Mouse (Mus musculus) limb, embryonic 12.5 days (tissue): ENCODE measurements around the gene Ccdc24. TPM values are rescaled to one million over a fixed set of nuclear protein-coding genes. Genes with fewer than 3 reads are reported as not detected.
A peak's percentile ranks its signal among the peaks of the same experiment; 100 is the strongest.

ENCODE experiments used
- ATAC-seq: fragments of 200-750 bp; cut with Nextera tagmentation; 2 replicates; pipeline ENCODE4 v1.8.0; 2017; ENCODE audit warnings: low read depth, moderate TSS enrichment; ENCODE audit not compliant: insufficient number of reproducible peaks, insufficient read depth, low FRiP score, low TSS enrichment
- H3K27ac ChIP-seq: fragments of 300-500 bp; sonication (generic); 2 replicates; pipeline ENCODE4 v1.5.1; 2016; ENCODE audit warnings: mild to moderate bottlenecking, moderate library complexity
- H3K27me3 ChIP-seq: fragments of 300-500 bp; sonication (generic); 2 replicates; pipeline ENCODE4 v1.6.1; 2016; ENCODE audit warnings: mild to moderate bottlenecking, moderate library complexity
- H3K36me3 ChIP-seq: fragments of 300-500 bp; sonication (generic); 2 replicates; pipeline ENCODE4 v1.6.1; 2016; ENCODE audit warnings: mild to moderate bottlenecking, moderate library complexity
- H3K4me1 ChIP-seq: fragments of 300-500 bp; sonication (generic); replicated peaks from 2 replicates; pipeline ENCODE4 v1.6.1; 2016
- H3K4me2 ChIP-seq: fragments of 300-500 bp; sonication (generic); 2 replicates; pipeline ENCODE4 v1.6.1; 2016; ENCODE audit warnings: mild to moderate bottlenecking, moderate library complexity
- H3K4me3 ChIP-seq: fragments of 300-500 bp; sonication (generic); replicated peaks from 2 replicates; pipeline ENCODE4 v1.5.1; 2016; ENCODE audit warnings: mild to moderate bottlenecking
- H3K9ac ChIP-seq: fragments of 300-500 bp; sonication (generic); replicated peaks from 2 replicates; pipeline ENCODE4 v1.6.1; 2016; ENCODE audit warnings: mild to moderate bottlenecking, moderate library complexity
- H3K9me3 ChIP-seq: fragments of 300-500 bp; sonication (generic); 2 replicates; pipeline ENCODE4 v1.6.1; 2016; ENCODE audit warnings: mild to moderate bottlenecking, moderate library complexity
- WGBS: fragments of 180-500 bp; shearing (Covaris S2); methylation state at CpG from one replicate; pipeline ENCODE4 v1.1.7; 2016; 5-methylcytosine and 5-hydroxymethylcytosine counted together
- polyA plus RNA-seq: library from polyadenylated mRNA; unstranded; fragments of >200 nt; fragmentation: Nextera tagmentation; extraction: Ambion mirVana; gene quantifications from 2 replicates; pipeline ENCODE4 v1.2.1, GENCODE M21; 2016

Ccdc24 gene
- polyA plus RNA-seq, 1 experiment from 2014 or later, result 2.7 TPM

DNA sequence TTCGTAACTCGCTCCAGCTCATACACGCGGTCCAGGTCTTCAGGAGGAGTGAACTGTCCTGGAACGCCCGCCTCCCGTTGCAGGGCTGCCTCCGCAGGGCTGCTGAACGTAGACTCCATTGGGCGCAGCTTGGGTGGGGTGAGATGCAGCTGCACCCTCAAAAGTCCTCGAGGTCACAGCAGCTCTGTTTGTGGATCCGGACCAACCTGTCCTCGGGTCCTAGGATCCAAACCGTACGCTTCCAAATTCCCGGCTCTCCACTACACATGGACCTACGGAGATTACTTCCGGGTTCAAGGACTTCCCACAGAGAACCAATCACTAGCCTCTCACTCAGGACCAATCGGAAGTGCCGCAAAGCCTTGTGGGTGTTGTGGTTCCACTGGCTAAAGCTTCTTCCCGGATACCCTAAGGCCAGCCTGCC is 19.4 kb upstream of the Ccdc24 start, which contains the start of gene Dph2:
Dph2 (minus strand) TSS at position 295 of the 424 bp plus-strand sequence.
- Histone ChIP-seq H3K9me3 (no peaks in the 10 kb centered on the region), H3K4me3 (peak within 1 kb of the TSS; percentile 77), H3K4me2 (peak within 1 kb of the TSS; percentile 85), H3K9ac (peak within 1 kb of the TSS; percentile 62), H3K27ac (no peak within 1 kb of the TSS), H3K4me1 (peaks cover 14% of the 10 kb centered on the region), H3K36me3 (peaks cover 45% of the 10 kb centered on the region), H3K27me3 (no peaks in the 10 kb centered on the region)
- peak; percentile 78 for ATAC-seq
- WGBS, result under 1% methylated on average over 21 of the region's 21 CpGs

GRCm38 (mm10) chr4:117890750-117891149 is 18.4 kb upstream of the Ccdc24 start:
- ATAC-seq, result no peak
- H3K4me2 ChIP-seq, result peak overlapping the region; percentile 85
- peak overlapping the region; percentile 77 for H3K4me3 ChIP-seq
- H3K9ac ChIP-seq, result 0 out of 2 replicates have a peak overlapping the region, but pooled peaks have one; percentile 62
- no peaks in the 10 kb centered on the region for H3K9me3 ChIP-seq
- WGBS, result 86% methylated on average over 8 of the region's 8 CpGs
- peaks cover 35% of the 10 kb centered on the region for H3K36me3 ChIP-seq
- peaks cover 24% of the 10 kb centered on the region for H3K4me1 ChIP-seq
- no peaks in the 10 kb centered on the region for H3K27me3 ChIP-seq
- no peak overlapping the region for H3K27ac ChIP-seq

DNA sequence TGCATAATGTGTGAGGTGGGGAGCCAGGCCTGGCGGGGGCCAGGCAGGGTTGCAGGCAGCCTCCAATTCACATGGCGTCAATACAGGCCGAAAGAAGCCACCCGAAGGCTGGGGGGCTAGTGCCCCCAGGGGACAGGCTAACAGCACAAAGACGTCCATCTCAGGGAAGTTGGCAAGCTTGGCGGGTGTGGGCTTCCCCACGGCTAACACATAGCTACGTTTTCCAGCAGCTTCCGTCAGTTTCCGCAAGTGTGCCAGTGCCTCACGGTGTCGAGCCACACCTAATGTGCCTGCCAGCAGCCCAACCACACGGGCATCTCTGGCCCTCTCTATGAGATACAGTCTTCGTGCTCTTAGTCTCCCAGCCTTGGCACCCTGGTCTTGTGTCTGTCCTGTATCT is 17.7 kb upstream of the Ccdc24 start:
- no peak overlapping the region for H3K4me3 ChIP-seq
- no peak for ATAC-seq
- whole genome bisulfite sequencing, result 88% methylated on average over 14 of the region's 14 CpGs

DNA sequence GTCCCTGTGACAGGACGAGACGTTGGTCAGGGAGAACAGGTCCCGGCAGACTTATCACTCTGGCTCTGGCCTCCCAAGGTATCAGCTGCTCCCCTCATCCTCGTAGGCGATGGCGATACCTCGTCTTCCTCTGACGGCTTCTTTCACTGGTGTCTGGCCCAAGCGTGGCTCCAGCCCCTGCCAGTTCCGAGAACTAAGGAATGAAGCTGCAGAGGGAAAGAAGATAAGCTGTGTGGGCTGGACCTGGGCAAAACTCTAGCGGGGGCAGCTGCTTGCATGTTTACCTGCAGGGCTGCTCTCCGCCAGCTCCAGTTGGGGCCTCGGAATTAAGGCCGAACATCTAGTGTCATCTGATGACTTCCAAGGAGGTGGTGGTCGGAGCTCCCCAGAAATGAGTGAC is 17.1 kb upstream of the Ccdc24 start:
- Histone ChIP-seq H3K36me3 (peaks cover 35% of the 10 kb centered on the region), H3K27ac (no peak overlapping the region), H3K4me3 (no peak overlapping the region), H3K9ac (no peak overlapping the region), H3K4me2 (no peak overlapping the region), H3K27me3 (no peaks in the 10 kb centered on the region), H3K4me1 (peaks cover 24% of the 10 kb centered on the region), H3K9me3 (no peaks in the 10 kb centered on the region)
- WGBS, result 91% methylated on average over 15 of the region's 15 CpGs
- no peak for ATAC-seq

More for the DNA sequence above, 17.7 kb upstream of the Ccdc24 start:
- Histone ChIP-seq H3K27me3 (no peaks in the 10 kb centered on the region), H3K36me3 (peaks cover 35% of the 10 kb centered on the region), H3K9me3 (no peaks in the 10 kb centered on the region), H3K27ac (no peak overlapping the region), H3K4me1 (peaks cover 24% of the 10 kb centered on the region), H3K4me2 (no peak overlapping the region), H3K9ac (no peak overlapping the region)

GRCm38 (mm10) chr4:117887920-117888319 is 15.6 kb upstream of the Ccdc24 start:
- H3K9ac ChIP-seq, result no peak overlapping the region
- no peak for ATAC-seq
- H3K4me3 ChIP-seq, result no peak overlapping the region; the same call in 1 of the 2 replicates
- peak overlapping the region; percentile 90 for H3K4me2 ChIP-seq
- H3K9me3 ChIP-seq, result no peaks in the 10 kb centered on the region
- H3K27ac ChIP-seq, result no peak overlapping the region
- no peaks in the 10 kb centered on the region for H3K27me3 ChIP-seq
- WGBS, result 72% methylated on average over 2 of the region's 2 CpGs
- peaks cover 32% of the 10 kb centered on the region for H3K36me3 ChIP-seq
- peaks cover 33% of the 10 kb centered on the region for H3K4me1 ChIP-seq

DNA sequence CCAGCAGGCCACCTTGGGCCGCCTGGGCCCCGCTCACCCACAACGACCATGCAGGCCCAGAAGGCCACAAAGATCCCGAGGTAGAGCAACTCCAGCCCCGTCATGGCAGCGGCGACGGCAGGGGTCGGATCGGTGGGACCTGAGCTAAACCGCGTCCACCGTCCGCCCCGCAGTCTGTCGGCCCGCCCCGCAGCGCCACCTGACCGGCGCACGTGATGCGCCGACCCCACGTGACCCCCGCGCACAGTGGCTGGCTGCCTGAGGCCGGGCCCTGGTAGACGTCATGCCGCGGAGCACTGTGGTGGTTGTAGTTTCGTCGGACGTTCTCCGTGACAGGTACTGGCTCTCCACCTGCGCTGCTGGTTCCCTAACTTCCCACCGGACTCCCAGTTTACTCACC is 14.8 kb upstream of the Ccdc24 start, which contains the start of gene Atp6v0b:
Atp6v0b (minus strand) TSS at position 201 of the 400 bp plus-strand sequence.
- ATAC-seq, result peak; percentile 82
- Histone ChIP-seq H3K36me3 (peaks cover 32% of the 10 kb centered on the region), H3K4me3 (peak within 1 kb of the TSS; percentile 90), H3K27me3 (no peaks in the 10 kb centered on the region), H3K9me3 (no peaks in the 10 kb centered on the region), H3K4me1 (peaks cover 37% of the 10 kb centered on the region), H3K9ac (peak within 1 kb of the TSS; percentile 76), H3K4me2 (peak within 1 kb of the TSS; percentile 90), H3K27ac (0 out of 2 replicates have a peak within 1 kb of the TSS, but pooled peaks have one; percentile 53)
- WGBS, result 0% methylated on average over 37 of the region's 37 CpGs

GRCm38 (mm10) chr4:117886644-117887043 is 14.3 kb upstream of the Ccdc24 start:
- Histone ChIP-seq H3K4me1 (peaks cover 40% of the 10 kb centered on the region), H3K27me3 (no peaks in the 10 kb centered on the region), H3K27ac (0 out of 2 replicates have a peak overlapping the region, but pooled peaks have one; percentile 53), H3K36me3 (peaks cover 33% of the 10 kb centered on the region), H3K9ac (peak overlapping the region; percentile 76), H3K4me2 (peak overlapping the region; percentile 90), H3K9me3 (no peaks in the 10 kb centered on the region), H3K4me3 (peak overlapping the region; percentile 90)
- 3% methylated on average over 24 of the region's 24 CpGs for WGBS
- ATAC-seq, result no peak

- H3K36me3 ChIP-seq, result peaks cover 40% of the 10 kb centered on the region
- H3K9ac ChIP-seq, result no peak overlapping the region; the same call in 1 of the 2 replicates
- ATAC-seq, result no peak
- 84% methylated on average over 9 of the region's 9 CpGs for WGBS
- peak overlapping the region; percentile 90 for H3K4me3 ChIP-seq
- peaks cover 39% of the 10 kb centered on the region for H3K4me1 ChIP-seq
- peak overlapping the region; percentile 90 for H3K4me2 ChIP-seq
- no peaks in the 10 kb centered on the region for H3K9me3 ChIP-seq
- no peaks in the 10 kb centered on the region for H3K27me3 ChIP-seq
- H3K27ac ChIP-seq, result no peak overlapping the region
These were observed 13.6 kb upstream of the Ccdc24 start for GRCm38 (mm10) chr4:117885994-117886393.

- H3K4me1 ChIP-seq, result peaks cover 35% of the 10 kb centered on the region
These were observed 12.7 kb upstream of the Ccdc24 start for GRCm38 (mm10) chr4:117885093-117885492.

DNA sequence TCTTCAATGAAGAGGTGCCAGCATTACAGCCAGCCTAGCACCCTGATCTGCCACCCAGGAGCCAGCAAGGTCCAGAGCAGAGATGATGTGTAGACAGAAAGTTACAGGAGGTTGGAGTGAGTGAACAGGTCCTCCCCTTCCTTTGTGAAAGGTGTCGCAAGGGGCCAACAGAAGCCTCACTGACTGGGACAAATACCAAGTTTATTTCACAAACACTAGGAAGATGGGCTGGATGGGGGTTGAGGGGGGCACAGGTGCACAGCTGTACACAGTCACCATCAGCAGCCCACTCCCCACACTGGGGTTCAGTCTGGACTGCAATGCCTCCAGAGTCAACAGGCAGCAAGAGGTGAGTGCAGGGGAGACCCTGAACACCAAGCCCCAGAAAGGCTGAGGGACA is 11.8 kb upstream of the Ccdc24 start:
- peak overlapping the region; percentile 86 for H3K4me2 ChIP-seq
- H3K9ac ChIP-seq, result peak overlapping the region; percentile 95; the same call in 1 of the 2 replicates
- no peaks in the 10 kb centered on the region for H3K9me3 ChIP-seq
- H3K27ac ChIP-seq, result no peak overlapping the region
- WGBS, result 92% methylated on average over 1 of the region's 1 CpGs
- peak overlapping the region; percentile 84 for H3K4me3 ChIP-seq
- H3K27me3 ChIP-seq, result no peaks in the 10 kb centered on the region
- peaks cover 47% of the 10 kb centered on the region for H3K36me3 ChIP-seq
- ATAC-seq, result no peak
- peaks cover 35% of the 10 kb centered on the region for H3K4me1 ChIP-seq

More at GRCm38 (mm10) chr4:117885093-117885492, 12.7 kb upstream of the Ccdc24 start:
- no peak overlapping the region for H3K4me3 ChIP-seq
- H3K36me3 ChIP-seq, result peaks cover 47% of the 10 kb centered on the region
- H3K27me3 ChIP-seq, result no peaks in the 10 kb centered on the region
- no peak overlapping the region for H3K4me2 ChIP-seq
- H3K9ac ChIP-seq, result no peak overlapping the region
- no peaks in the 10 kb centered on the region for H3K9me3 ChIP-seq
- no peak overlapping the region for H3K27ac ChIP-seq
- no peak for ATAC-seq
- WGBS, result 93% methylated on average over 10 of the region's 10 CpGs

DNA sequence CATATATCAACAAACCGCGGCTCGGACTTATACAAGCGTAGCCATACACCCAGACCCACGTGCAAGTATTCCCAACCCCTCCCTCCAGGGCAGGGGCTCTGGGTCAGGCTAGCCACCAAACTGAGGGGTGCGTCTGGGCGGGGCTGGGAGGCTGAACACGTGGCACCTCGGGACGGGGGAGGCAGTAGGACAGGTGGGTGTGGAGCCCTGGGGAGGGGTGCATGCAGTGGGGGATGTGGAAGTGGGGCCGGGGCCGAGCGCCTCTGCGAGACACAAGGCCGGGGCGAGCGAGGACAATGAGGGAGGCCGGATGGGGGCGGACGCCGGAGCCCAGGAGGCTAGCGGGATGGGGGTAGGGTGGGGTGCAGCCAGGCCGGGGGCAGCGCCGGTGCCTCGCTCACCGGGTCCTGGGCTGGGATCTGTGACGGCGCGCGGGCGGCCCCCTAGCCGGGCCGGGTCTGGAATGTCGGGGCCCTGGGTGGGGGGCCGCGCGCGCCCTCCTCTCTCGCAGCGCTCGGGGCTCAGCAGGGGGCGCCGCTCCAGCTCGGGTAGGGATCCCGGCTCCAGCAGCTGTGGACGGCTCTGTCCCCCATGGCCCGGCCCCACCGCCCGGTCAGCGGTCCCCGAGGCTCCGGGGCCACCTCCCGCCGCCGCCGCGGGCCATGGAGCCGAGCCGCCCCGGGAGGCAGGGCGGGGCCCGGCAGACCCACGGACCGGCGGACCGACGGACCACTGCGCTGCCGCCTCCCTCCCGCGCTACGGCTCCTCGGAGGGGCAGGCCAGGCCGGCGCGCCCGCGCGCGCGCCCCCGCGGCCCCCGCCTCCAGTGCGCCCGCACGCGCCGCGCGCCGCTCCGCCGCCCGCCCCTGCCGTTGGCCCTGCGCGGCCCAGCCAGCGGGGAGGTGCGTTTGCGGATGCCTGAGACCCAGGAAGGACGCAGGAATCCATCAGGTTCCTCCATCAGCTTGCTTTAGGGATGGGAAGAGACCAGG is 10.6 kb upstream of the Ccdc24 start, which contains the start of gene B4galt2:
B4galt2 (minus strand) TSS at position 787 of the 991 bp plus-strand sequence.
- ATAC-seq, result peak; percentile 53
- no peaks in the 10 kb centered on the region for H3K9me3 ChIP-seq
- H3K4me3 ChIP-seq, result peak within 1 kb of the TSS; percentile 84
- peak within 1 kb of the TSS; percentile 83 for H3K27ac ChIP-seq
- peak within 1 kb of the TSS; percentile 95 for H3K9ac ChIP-seq
- H3K36me3 ChIP-seq, result peaks cover 51% of the 10 kb centered on the region
- H3K4me1 ChIP-seq, result peaks cover 35% of the 10 kb centered on the region
- WGBS, result 1% methylated on average over 80 of the region's 103 CpGs
- no peaks in the 10 kb centered on the region for H3K27me3 ChIP-seq
- H3K4me2 ChIP-seq, result peak within 1 kb of the TSS; percentile 86
